Mouse (Mus musculus) heart, postnatal 0 days (tissue): ENCODE measurements at regions not wholly inside any gene's neighbourhood (a gene's known extent, or its start where the extent isn't known, plus 50 kb on each side); places are given as distances from the start of the nearest gene placed in this dataset.

Source experiments
- ATAC-seq: fragments of 200-750 bp; cut with Nextera tagmentation; 2 replicates; pipeline ENCODE4 v1.8.0; 2017; ENCODE audit warnings: low read depth, moderate number of reproducible peaks, moderate library complexity; ENCODE audit not compliant: insufficient read depth
- DNase-seq: peaks from one replicate; pipeline ENCODE4 v3.0.0-alpha.2; 2016; ENCODE audit warnings: low spot score
- H3K27ac ChIP-seq: fragments of 300-500 bp; sonication (generic); 2 replicates; pipeline ENCODE4 v1.5.1; 2014; ENCODE audit warnings: low read depth, mild to moderate bottlenecking
- H3K27me3 ChIP-seq: fragments of 300-500 bp; sonication (generic); 2 replicates; pipeline ENCODE4 v1.6.1; 2014; ENCODE audit warnings: low read length, mixed read lengths; ENCODE audit not compliant: control insufficient read depth, insufficient read depth
- H3K36me3 ChIP-seq: fragments of 300-500 bp; sonication (generic); replicated peaks from 2 replicates; pipeline ENCODE4 v1.6.1; 2014; ENCODE audit warnings: low read length, mixed read lengths; ENCODE audit not compliant: control insufficient read depth, insufficient read depth
- H3K4me1 ChIP-seq: fragments of 300-500 bp; sonication (generic); 2 replicates; pipeline ENCODE4 v1.6.1; 2014; ENCODE audit warnings: antibody characterized with exemption; ENCODE audit not compliant: control insufficient read depth, insufficient read depth
- H3K4me2 ChIP-seq: fragments of 300-500 bp; sonication (generic); 2 replicates; pipeline ENCODE4 v1.6.1; 2014; ENCODE audit warnings: low read depth, mild to moderate bottlenecking, low read length, moderate library complexity
- H3K4me3 ChIP-seq: fragments of 300-500 bp; sonication (generic); 2 replicates; pipeline ENCODE4 v1.5.1; 2014; ENCODE audit warnings: low read depth, low read length
- H3K9ac ChIP-seq: fragments of 300-500 bp; sonication (generic); replicated peaks from 2 replicates; pipeline ENCODE4 v1.6.1; 2014; ENCODE audit warnings: low read depth, low read length, mixed read lengths
- H3K9me3 ChIP-seq: fragments of 300-500 bp; sonication (generic); replicated peaks from 2 replicates; pipeline ENCODE4 v1.6.1; 2016; ENCODE audit warnings: low read length; ENCODE audit not compliant: control insufficient read depth
- CTCF ChIP-seq: IDR thresholded peaks from 2 replicates; pipeline ENCODE4 v1.5.1; 2016; ENCODE audit warnings: antibody characterized with exemption, control low read depth, low read depth
- EP300 ChIP-seq: IDR thresholded peaks from 2 replicates; pipeline ENCODE4 v1.6.1; 2016; ENCODE audit warnings: antibody characterized with exemption, low read depth
- WGBS: fragments of 180-500 bp; shearing (Covaris S2); extraction: QIAGEN DNeasy Blood & Tissue Kit; methylation state at CpG from one replicate; pipeline ENCODE4 v1.1.7; 2014; 5-methylcytosine and 5-hydroxymethylcytosine counted together

DNA sequence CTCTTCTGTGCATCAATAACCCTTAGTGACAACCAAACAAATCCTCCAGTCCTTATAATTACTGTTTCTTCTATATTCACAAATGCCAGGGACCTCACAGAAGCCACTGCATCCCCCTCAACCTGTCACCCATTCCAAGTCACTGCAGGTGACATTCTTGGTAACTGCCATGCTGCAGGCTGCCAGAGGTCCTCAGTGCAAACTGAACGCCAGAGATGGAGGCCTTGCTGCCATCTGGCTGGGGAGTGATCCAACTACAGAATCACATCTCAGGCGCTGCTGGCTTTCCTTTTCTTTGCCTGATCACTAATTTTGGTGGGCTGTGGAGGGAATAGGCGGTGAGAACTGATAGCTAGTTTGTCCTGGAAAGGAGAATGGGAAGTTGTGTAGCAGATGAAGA lies 155.4 kb downstream of the Nup35 start:
- Histone ChIP-seq H3K27me3 (no peaks in the 10 kb centered on the region), H3K9me3 (no peaks in the 10 kb centered on the region), H3K4me2 (no peak overlapping the region), H3K4me3 (no peak overlapping the region), H3K4me1 (no peaks in the 10 kb centered on the region), H3K27ac (no peak overlapping the region), H3K9ac (no peak overlapping the region), H3K36me3 (no peaks in the 10 kb centered on the region)
- DNase-seq, result no peak
- no peak for TF ChIP-seq CTCF
- no peak for TF ChIP-seq EP300
- ATAC-seq, result no peak
- WGBS, result 72% methylated on average over 3 of the region's 3 CpGs

DNA sequence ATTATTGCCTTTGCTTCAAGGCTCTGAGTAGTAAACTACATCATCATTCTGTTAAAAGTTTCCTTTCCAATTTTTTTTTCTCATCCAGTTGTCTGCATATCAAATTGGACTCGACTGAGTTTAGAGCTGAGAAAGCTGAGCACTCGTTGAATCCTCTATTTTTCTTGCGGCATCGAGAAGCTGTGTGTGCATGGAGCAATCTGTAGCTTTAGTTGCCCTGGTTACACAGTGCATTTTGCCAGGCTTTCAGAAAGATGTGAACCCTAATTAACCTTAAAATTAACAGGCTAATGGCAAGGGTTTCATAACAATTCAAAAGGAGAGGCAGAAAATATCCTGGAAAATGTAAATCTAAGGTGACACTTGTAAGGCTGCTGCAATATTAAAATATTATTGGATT lies 169.3 kb downstream of the Nup35 start:
- Histone ChIP-seq H3K27ac (no peak overlapping the region), H3K27me3 (no peaks in the 10 kb centered on the region), H3K9ac (no peak overlapping the region), H3K36me3 (no peaks in the 10 kb centered on the region), H3K9me3 (no peaks in the 10 kb centered on the region), H3K4me2 (no peak overlapping the region), H3K4me1 (no peaks in the 10 kb centered on the region), H3K4me3 (no peak overlapping the region)
- DNase-seq, result no peak
- WGBS, result 79% methylated on average over 4 of the region's 4 CpGs
- no peak for ATAC-seq
- no peak for TF ChIP-seq EP300
- no peak for TF ChIP-seq CTCF

DNA sequence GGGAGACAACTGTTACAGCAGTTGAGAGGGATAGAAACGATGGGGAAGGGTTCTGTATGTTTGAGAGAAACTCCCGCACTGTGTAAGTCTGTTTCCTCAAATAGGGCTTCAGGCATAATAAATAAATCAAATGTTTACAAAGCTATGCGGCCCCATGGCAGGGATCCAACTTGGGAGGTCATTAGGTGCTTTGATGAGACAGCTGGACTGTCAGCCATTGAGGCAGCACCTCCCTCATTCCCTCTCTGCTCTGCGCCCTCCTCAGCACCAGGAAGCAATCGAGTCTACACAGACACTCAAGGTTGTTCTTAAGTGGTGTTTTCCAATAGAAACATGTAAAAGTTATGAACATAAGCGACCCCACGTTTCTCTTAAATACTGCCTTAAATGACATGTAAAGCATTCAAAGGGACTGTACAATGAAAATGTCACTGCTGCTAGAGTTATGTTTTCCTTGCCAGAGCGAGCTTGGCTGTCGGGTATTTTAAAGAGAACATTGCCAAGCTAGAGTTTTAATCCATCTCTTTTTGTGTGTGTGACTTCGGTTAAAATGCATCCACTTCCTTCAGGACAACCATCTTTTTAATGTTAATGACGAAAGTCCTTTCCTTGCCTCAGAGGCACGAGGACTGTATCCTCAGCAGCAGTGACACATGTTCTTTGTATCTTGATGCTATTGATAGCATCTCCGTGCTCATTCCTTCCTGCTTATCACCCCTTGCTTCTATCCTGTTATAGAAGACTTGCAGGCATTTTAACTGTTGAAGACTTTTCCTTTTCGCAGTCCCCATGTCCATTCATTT lies 176.5 kb downstream of the Nup35 start:
- H3K27ac ChIP-seq, result no peak overlapping the region
- no peaks in the 10 kb centered on the region for H3K4me1 ChIP-seq
- ATAC-seq (no peak), DNase-seq (no peak)
- no peak for TF ChIP-seq CTCF
- no peak for TF ChIP-seq EP300
- H3K4me2 ChIP-seq, result no peak overlapping the region
- H3K36me3 ChIP-seq, result no peaks in the 10 kb centered on the region
- no peak overlapping the region for H3K4me3 ChIP-seq
- no peaks in the 10 kb centered on the region for H3K9me3 ChIP-seq
- 59% methylated on average over 14 of the region's 14 CpGs for WGBS
- H3K27me3 ChIP-seq, result no peaks in the 10 kb centered on the region
- H3K9ac ChIP-seq, result no peak overlapping the region

DNA sequence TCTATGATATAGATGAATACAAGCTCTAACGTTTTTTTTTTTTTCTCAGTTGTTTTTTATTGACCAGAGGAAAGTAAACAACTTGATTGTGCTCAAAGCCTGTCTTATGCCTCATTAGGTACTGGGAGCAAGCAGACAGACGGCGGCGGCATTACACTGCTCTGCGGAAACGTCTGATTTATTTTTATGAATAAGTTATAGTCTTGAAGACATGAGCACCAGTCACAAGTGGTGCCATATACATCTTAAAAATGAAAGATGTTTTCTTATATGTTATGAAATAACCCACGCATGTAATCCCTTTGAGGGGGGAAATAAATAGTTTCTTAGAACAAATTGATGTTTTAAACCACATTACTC lies 177.1 kb downstream of the Nup35 start:
- no peak for TF ChIP-seq CTCF
- TF ChIP-seq EP300, result no peak
- DNase-seq, result no peak
- Histone ChIP-seq H3K4me3 (no peak overlapping the region), H3K9ac (no peak overlapping the region), H3K4me2 (no peak overlapping the region), H3K4me1 (no peaks in the 10 kb centered on the region), H3K27me3 (no peaks in the 10 kb centered on the region), H3K9me3 (no peaks in the 10 kb centered on the region), H3K27ac (no peak overlapping the region), H3K36me3 (no peaks in the 10 kb centered on the region)
- no peak for ATAC-seq
- 83% methylated on average over 7 of the region's 7 CpGs for WGBS

DNA sequence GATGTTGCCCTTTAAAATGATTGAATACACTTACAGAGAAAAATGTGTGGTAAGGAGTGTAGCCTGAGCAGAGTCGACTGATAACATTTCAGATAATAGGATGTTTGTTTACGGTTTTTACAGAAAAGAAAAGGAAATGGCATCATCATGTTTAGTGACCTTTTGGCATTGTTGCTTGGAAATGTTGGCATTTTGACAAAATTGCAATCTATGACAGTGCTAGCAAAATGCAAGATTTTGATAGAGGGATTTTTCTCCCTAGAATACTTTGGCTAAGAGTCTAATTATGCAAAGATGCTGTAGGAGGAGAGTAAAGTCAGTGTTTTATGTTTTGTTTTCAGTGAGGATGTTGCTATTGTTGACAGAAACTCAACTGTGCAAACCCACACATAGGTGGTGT lies 202.2 kb downstream of the Nup35 start:
- Histone ChIP-seq H3K9me3 (no peaks in the 10 kb centered on the region), H3K36me3 (no peaks in the 10 kb centered on the region), H3K4me1 (no peaks in the 10 kb centered on the region), H3K4me3 (no peak overlapping the region), H3K4me2 (no peak overlapping the region), H3K27me3 (no peaks in the 10 kb centered on the region), H3K27ac (no peak overlapping the region), H3K9ac (no peak overlapping the region)
- DNase-seq, result no peak
- TF ChIP-seq EP300 (no peak), CTCF (no peak)
- ATAC-seq, result no peak
- 33% methylated on average over 2 of the region's 2 CpGs for WGBS

DNA sequence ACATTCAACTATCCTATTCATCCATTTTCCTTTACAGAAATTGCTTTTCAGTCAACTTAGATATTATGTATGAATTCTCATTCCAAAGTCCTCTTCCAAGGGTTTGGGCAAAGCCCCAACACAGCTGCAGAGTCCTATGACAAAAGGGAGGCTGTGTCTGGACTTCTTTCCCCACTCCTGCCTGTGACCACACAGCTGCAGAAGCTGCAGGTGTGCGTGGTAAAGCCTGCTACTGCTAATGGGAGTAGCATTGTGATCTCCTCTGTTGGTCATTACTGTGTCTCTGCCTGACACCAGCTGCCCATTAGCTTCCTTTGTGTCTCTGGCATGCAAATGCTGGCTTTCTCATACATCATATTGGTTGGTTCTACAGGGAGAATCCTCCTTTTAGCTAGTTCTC lies 234.0 kb downstream of the Nup35 start:
- ATAC-seq, result no peak
- no peaks in the 10 kb centered on the region for H3K4me1 ChIP-seq
- no peaks in the 10 kb centered on the region for H3K36me3 ChIP-seq
- no peak for TF ChIP-seq CTCF
- no peak for TF ChIP-seq EP300
- H3K4me3 ChIP-seq, result no peak overlapping the region
- 77% methylated on average over 1 of the region's 1 CpGs for WGBS
- H3K9me3 ChIP-seq, result no peaks in the 10 kb centered on the region
- no peaks in the 10 kb centered on the region for H3K27me3 ChIP-seq
- H3K9ac ChIP-seq, result no peak overlapping the region
- no peak overlapping the region for H3K27ac ChIP-seq
- no peak overlapping the region for H3K4me2 ChIP-seq
- DNase-seq, result no peak
